23 mouse cellular contexts compared by ENCODE assay signal in the genomic region with DNA sequence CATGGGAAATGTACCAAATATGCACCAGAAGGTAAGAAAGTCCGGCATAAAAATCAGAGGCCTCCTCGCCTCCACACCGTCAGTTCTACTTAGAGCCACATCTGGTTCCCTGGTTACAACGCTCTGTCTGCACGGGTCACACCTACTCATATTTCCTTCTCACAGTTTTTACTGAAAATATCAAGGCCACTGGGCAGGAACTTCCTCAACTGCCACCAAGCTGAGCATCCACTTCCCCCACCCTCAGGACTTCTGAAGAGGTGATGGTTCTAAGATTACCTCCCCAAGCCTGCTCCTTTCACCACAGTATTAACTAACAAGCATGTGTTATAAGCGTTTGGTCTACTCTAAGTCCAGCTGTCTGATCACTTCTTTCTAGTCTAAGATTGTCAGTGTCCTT. TPM values are rescaled to one million over a fixed set of nuclear protein-coding genes. Genes with fewer than 3 reads are reported as not detected.
A peak's percentile ranks its signal among the peaks of the same experiment; 100 is the strongest.
DNase-seq lines count a peak whose midpoint lies in the region; ATAC-seq and TF ChIP-seq lines count a peak whose summit lies in the region.
"Had no signal": no experiment of that assay in that cellular context is flagged by ENCODE, and none has a peak within 500 bp of the region (broad histone marks: within the 10 kb centered on the region; RNA-seq: fewer than 3 reads in every experiment).

No protein-coding gene starts in this region.

- TF ChIP-seq CTCF in olfactory bulb, adult 2 months (IDR thresholded peaks at IDR 0.05; ENCODE audit: insufficient read depth, low read depth, low read length), result no peak

- no peak for TF ChIP-seq POLR2A in olfactory bulb, adult 2 months (IDR thresholded peaks at IDR 0.05; ENCODE audit: insufficient read depth, low read depth, low read length)

- peaks cover 23% of the 10 kb centered on the region for H3K36me3 ChIP-seq in limb, embryonic 10.5 days
- no peaks in the 10 kb centered on the region for H3K36me3 ChIP-seq in hindbrain, embryonic 11.5 days (ENCODE audit: control insufficient read depth, insufficient read depth, low read length)
- H3K36me3 ChIP-seq: intestine, embryonic 15.5 days had no signal

- H3K4me2 ChIP-seq in hindbrain, embryonic 11.5 days (replicated peaks; ENCODE audit: low read depth, low read length), result no peak overlapping the region
- H3K4me2 ChIP-seq: embryonic facial prominence, embryonic 13.5 days; heart, embryonic 15.5 days; intestine, embryonic 15.5 days; lung, embryonic 14.5 days had no signal

- peak; percentile 27 to 32 for DNase-seq in spleen, postnatal 36 days (ENCODE audit: low spot score in 2 of 2)
- DNase-seq in spleen, adult 12 weeks (ENCODE audit: low spot score), result no peak
- no peak for DNase-seq in limb, embryonic 10.5 days (ENCODE audit: low spot score)
- DNase-seq in left cerebral cortex, adult 18-20 months (ENCODE audit: low spot score in 2 of 2), result no peak
- no peak for DNase-seq in hindbrain, embryonic 11.5 days (ENCODE audit: low spot score)
- DNase-seq in cerebellum, adult 9-10 months, result no peak
- DNase-seq: adrenal gland, postnatal 14 days; cerebellum, adult 18-20 months; heart, adult 2 months; kidney, postnatal 14 days; lung, embryonic 14.5 days; midbrain, embryonic 14.5 days; thymus, postnatal 4 days had no signal

- WGBS in limb, embryonic 10.5 days, result 66% methylated on average over 6 of the region's 6 CpGs
- WGBS in olfactory bulb, adult 2 months, result 66% methylated on average over 6 of the region's 6 CpGs
- WGBS in hindbrain, embryonic 11.5 days, result 78% methylated on average over 6 of the region's 6 CpGs

- H3K9ac ChIP-seq in hindbrain, embryonic 11.5 days (ENCODE audit: low read depth, low read length), result no peak overlapping the region
- H3K9ac ChIP-seq: embryonic facial prominence, embryonic 13.5 days; heart, embryonic 15.5 days; intestine, embryonic 15.5 days; lung, embryonic 14.5 days had no signal

- peak; percentile 66 for ATAC-seq in common myeloid progenitor, adult 5-6 weeks (replicated peaks; ENCODE audit: low read depth, poor library complexity, severe bottlenecking)
- ATAC-seq in hindbrain, embryonic 11.5 days (ENCODE audit: low FRiP score), result no peak
- ATAC-seq: CD4-positive, CD25-positive, alpha-beta regulatory T cell, adult 4 months; intestine, embryonic 15.5 days had no signal

- no peaks in the 10 kb centered on the region for H3K9me3 ChIP-seq in limb, embryonic 10.5 days (replicated peaks)
- H3K9me3 ChIP-seq in hindbrain, embryonic 11.5 days (ENCODE audit: control insufficient read depth, low read length), result no peaks in the 10 kb centered on the region
- H3K9me3 ChIP-seq: embryonic facial prominence, embryonic 13.5 days; heart, embryonic 15.5 days; hindbrain, embryonic 10.5 days; intestine, embryonic 15.5 days had no signal

- peak overlapping the region; percentile 7; the same call in 1 of the 2 replicates for H3K27ac ChIP-seq in limb, embryonic 10.5 days
- peak overlapping the region; percentile 37; the same call in 1 of the 2 replicates for H3K27ac ChIP-seq in olfactory bulb, adult 2 months (ENCODE audit: insufficient read depth, low read depth, low read length)
- no peak overlapping the region for H3K27ac ChIP-seq in hindbrain, embryonic 11.5 days (ENCODE audit: low read depth, low read length)
- H3K27ac ChIP-seq: embryonic facial prominence, embryonic 13.5 days; heart, adult 2 months; heart, embryonic 15.5 days; hindbrain, embryonic 10.5 days; intestine, embryonic 15.5 days; macrophage had no signal

- H3K4me3 ChIP-seq in limb, embryonic 10.5 days, result no peak overlapping the region
- no peak overlapping the region for H3K4me3 ChIP-seq in olfactory bulb, adult 2 months (ENCODE audit: insufficient read depth, low read depth, low read length)
- no peak overlapping the region for H3K4me3 ChIP-seq in hindbrain, embryonic 11.5 days (ENCODE audit: low read depth, low read length)
- H3K4me3 ChIP-seq: embryonic facial prominence, embryonic 13.5 days; heart, adult 2 months; heart, embryonic 15.5 days; hindbrain, embryonic 10.5 days; intestine, embryonic 15.5 days had no signal

- no peaks in the 10 kb centered on the region for H3K27me3 ChIP-seq in limb, embryonic 10.5 days (ENCODE audit: low read depth, poor library complexity, severe bottlenecking)
- no peaks in the 10 kb centered on the region for H3K27me3 ChIP-seq in hindbrain, embryonic 11.5 days (ENCODE audit: control insufficient read depth, insufficient read depth, low read length)
- H3K27me3 ChIP-seq: embryonic facial prominence, embryonic 13.5 days; heart, embryonic 15.5 days; intestine, embryonic 15.5 days had no signal

- H3K4me1 ChIP-seq in limb, embryonic 10.5 days, result peaks cover 14% of the 10 kb centered on the region
- peaks cover 9% of the 10 kb centered on the region; the same call in 1 of the 2 replicates for H3K4me1 ChIP-seq in olfactory bulb, adult 2 months (ENCODE audit: control insufficient read depth, insufficient read depth, low read length)
- H3K4me1 ChIP-seq in hindbrain, embryonic 11.5 days (replicated peaks; ENCODE audit: control insufficient read depth, insufficient read depth, low read length), result no peaks in the 10 kb centered on the region
- H3K4me1 ChIP-seq: embryonic facial prominence, embryonic 13.5 days; heart, embryonic 15.5 days; hindbrain, embryonic 10.5 days; intestine, embryonic 15.5 days had no signal

RNA-seq across cellular contexts. Expression of a gene that starts 52.6 kb away (rescaled TPM):
- total RNA-seq in common myeloid progenitor, adult 5-6 weeks (2017), result not detected in 2 replicates
- not detected in 2 replicates for polyA plus RNA-seq in limb, embryonic 10.5 days (2016; fragmentation: Nextera tagmentation; extraction: Ambion mirVana)
- not detected in 2 replicates for polyA plus RNA-seq in olfactory bulb, adult 2 months (2012; ENCODE audit: insufficient read depth, insufficient read length, low replicate concordance, missing spikeins)
- under 1 TPM; 0.16 to 0.42 TPM for total RNA-seq in left cerebral cortex, adult 18-20 months (2021)
- 0.25 and 0.56 TPM in 2 replicates for polyA plus RNA-seq in hindbrain, embryonic 11.5 days (2014; fragmentation: Nextera tagmentation; extraction: Ambion mirVana)
- total RNA-seq: adrenal gland, postnatal 14 days; heart, adult 2 months; liver, adult 2 months had no signal
- polyA plus RNA-seq: CD4-positive, CD25-positive, alpha-beta regulatory T cell, adult 4 months; embryonic facial prominence, embryonic 13.5 days; heart, adult 2 months; heart, embryonic 15.5 days; intestine, embryonic 15.5 days; liver, adult 2 months; lung, embryonic 14.5 days; midbrain, embryonic 14.5 days; stomach, embryonic 16.5 days had no signal

RNA-seq across cellular contexts. Expression of a gene that starts 53.7 kb away (rescaled TPM):
- total RNA-seq in common myeloid progenitor, adult 5-6 weeks (2017), result 5.5 and 11.3 TPM in 2 replicates
- 14.1 and 18.5 TPM in 2 replicates for polyA plus RNA-seq in limb, embryonic 10.5 days (2016; fragmentation: Nextera tagmentation; extraction: Ambion mirVana)
- not detected in 2 replicates for polyA plus RNA-seq in olfactory bulb, adult 2 months (2012; ENCODE audit: insufficient read depth, insufficient read length, low replicate concordance, missing spikeins)
- total RNA-seq in left cerebral cortex, adult 18-20 months (2021), result 10 to 100 TPM; 43.6 to 43.9 TPM
- 16.4 and 16.8 TPM in 2 replicates for polyA plus RNA-seq in hindbrain, embryonic 11.5 days (2014; fragmentation: Nextera tagmentation; extraction: Ambion mirVana)

Comparison
In these comparisons a context has a peak if more than half of its experiments do, and no peak if none do; other contexts are left out.
1. DNase-seq: peak in spleen, postnatal 36 days (2 of 2); none in spleen, adult 12 weeks (single experiment), limb, embryonic 10.5 days (single experiment), left cerebral cortex, adult 18-20 months (0 of 2), hindbrain, embryonic 11.5 days (single experiment) and cerebellum, adult 9-10 months (single experiment).